Mouse (Mus musculus) layer of hippocampus, postnatal 10 days (tissue): ENCODE measurements around the gene Nod1. TPM values are rescaled to one million over a fixed set of nuclear protein-coding genes. Genes with fewer than 3 reads are reported as not detected.

ENCODE experiments used
- DNase-seq, 2 experiments: peaks; one replicate each; pipeline ENCODE4 v3.0.0; 2021; ENCODE audit warnings: low spot score in 2 of 2
- total RNA-seq, 2 experiments: library from RNA; stranded (reverse); gene quantifications; 2 replicates each; pipeline ENCODE4 v1.2.3; 2021

The Nod1 gene
- total RNA-seq, 2 experiments from 2014 or later = 3.1 to 4.1 TPM

DNA sequence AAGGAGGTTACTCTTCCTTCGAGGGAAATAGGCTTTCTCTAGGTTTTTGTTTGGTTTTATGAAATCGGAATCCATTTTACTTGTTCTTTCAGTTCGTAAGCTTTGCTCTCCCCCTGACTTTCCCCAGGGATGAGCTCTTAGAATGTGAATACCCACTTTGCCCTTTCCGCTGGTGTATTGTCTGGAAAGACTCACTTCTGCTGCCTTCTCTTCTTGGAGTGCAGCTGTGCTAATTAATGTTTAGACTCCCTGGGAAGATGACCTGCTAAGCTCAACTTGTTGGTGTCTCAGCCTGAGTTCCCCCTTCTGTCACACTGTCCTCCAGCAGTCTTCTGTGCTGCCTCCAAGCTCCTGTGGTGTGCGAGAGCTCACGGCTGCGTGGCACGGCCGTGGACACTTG, 82.2 kb downstream of the Nod1 start:
- DNase-seq = no peak

DNA sequence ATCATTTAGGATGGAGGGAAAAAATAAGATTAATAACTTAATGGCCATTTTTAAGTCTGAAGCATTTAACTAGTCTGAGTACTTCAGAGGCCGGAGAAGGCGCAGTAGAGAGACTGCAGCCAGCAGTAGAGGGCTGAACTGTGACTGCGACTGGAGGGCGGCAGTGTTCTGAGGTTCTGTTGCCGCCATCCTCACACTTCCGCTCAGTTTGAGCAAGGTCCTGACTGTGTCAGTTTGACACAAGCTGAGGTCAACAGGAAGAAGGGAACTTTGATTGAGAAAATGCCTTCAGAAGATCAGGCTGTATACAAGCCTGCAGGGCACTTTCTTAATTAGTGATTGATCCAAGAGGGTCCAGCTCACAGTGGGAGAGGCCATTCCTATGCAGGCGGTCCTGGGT, 86.2 kb downstream of the Nod1 start:
- DNase-seq = no peak

DNA sequence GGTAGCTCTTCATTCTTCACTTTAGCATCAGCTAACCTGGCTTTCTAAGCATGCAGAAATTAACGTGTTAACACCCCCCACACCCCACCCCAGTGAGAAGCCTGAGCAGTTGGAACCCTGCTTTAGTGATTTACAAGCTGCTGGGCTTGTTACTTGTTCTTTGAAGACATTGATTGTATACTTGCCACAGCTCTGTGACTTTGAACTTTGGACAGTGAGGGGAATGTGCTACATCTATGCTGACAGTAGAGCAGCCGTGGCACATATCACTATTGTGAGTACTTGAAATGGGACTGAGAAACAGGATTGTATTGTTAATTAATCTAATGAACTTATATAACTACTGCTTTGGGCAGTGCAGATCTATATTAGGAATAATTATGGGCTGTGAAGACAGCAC, 89.0 kb downstream of the Nod1 start:
- DNase-seq = no peak

DNA sequence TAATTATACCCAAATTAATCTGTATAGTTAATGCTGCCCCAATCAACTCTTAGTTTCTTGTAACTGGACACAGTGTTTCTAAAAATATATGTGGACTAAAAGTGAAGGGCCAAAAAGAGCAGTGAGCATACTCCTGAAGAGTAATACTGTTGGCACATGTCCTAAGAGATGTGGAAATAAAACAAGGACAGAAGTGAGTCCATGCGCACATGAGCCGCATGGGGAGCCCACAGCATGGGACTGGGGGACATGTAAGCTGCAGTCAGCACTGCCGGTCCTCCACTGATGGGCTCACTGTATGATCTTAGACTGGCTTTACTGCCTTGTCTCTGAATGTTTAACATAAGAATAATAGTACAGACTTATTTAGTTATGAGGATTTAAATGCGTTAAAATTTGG, 92.3 kb downstream of the Nod1 start:
- no peak for DNase-seq

DNA sequence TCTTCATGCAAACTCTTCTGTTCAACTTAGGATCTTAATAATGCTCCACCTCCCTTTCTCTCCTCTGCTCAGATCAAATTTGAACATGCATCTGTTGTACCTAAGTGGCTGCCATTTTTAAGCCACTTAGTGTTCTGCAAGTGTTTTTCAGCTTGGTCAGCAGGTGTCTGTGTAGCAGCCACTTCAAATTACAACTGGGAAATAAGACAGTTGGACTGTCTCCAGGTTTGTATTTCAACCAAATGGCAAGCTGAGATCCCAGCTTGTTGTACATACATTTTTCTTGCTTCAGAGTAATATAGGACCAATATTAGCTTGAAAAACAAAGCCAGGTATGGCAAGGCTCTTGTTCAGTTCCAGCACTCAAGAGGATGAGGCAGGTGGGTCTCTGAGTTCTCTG, 93.9 kb downstream of the Nod1 start:
- DNase-seq = no peak

DNA sequence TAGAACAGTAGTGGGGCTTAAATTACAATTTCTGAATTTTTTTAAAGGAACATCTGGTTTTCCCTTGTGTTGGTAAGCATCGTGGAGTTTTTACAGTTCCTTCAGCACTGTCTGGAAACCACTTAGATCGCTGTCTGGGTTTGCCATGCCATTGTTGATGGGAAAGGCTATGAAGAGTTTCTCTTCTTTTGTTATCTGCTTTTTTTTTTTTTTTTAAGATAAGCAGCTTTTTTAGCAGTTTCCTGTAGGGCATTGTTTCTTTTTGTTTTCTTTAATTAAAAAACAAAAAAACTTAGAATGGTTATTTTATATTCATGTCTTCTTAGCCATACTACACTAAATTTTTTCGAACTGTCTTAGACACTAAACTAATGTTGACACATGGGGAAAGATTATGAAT, 94.8 kb downstream of the Nod1 start:
- DNase-seq = no peak

DNA sequence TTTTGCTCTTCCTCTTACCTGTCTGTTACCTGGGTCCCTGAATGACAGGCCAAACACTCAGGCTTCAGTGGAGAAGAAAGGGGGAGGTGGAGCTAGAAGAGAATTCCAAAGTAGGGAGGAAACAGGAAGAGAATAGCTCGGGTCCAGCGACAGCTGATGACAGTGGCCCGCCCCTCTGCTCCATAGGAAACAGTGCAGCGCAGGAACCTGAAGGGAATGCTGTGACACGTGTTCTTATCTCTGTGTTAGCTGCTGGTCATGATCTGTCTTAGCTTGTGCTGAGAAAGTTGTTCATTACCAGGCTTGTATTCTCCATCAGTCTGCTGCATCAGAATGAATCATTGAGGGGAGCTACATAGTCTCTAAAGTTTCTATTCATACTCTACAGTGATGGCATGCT, 95.6 kb downstream of the Nod1 start:
- DNase-seq = no peak

Other genes starting within 250 kb of the Nod1 start
- 10 to 100 TPM; 44.1 to 50.0 TPM for gene Znrf2, start 155.7 kb downstream of the Nod1 start, total RNA-seq
- gene Ggct, start 20.3 kb upstream of the Nod1 start, total RNA-seq = 10 to 100 TPM; 37.8 to 39.9 TPM
- gene Gars, start 65.4 kb upstream of the Nod1 start, total RNA-seq = 100 to 1,000 TPM; 165 to 171 TPM
- gene Crhr2, start 160.4 kb upstream of the Nod1 start, total RNA-seq = 1 to 10 TPM; 2.3 to 3.2 TPM
- gene Inmt, start 202.4 kb upstream of the Nod1 start, total RNA-seq = under 1 TPM in 1 of 2 experiments, not detected in 1; 0.34 TPM
- 10 to 100 TPM; 10.9 to 12.5 TPM for gene Mindy4, start 230.8 kb upstream of the Nod1 start, total RNA-seq